Mouse (Mus musculus) heart, postnatal 0 days (tissue): ENCODE measurements at regions not wholly inside any gene's neighbourhood (a gene's known extent, or its start where the extent isn't known, plus 50 kb on each side); places are given as distances from the start of the nearest gene placed in this dataset.

Experiments used
- CTCF ChIP-seq: IDR thresholded peaks from 2 replicates; pipeline ENCODE4 v1.5.1; 2016; ENCODE audit warnings: antibody characterized with exemption, control low read depth, low read depth
- EP300 ChIP-seq: IDR thresholded peaks from 2 replicates; pipeline ENCODE4 v1.6.1; 2016; ENCODE audit warnings: antibody characterized with exemption, low read depth

- TF ChIP-seq CTCF (no peak), EP300 (no peak)
These were observed 131.6 kb downstream of the Dact1 start for GRCm38 (mm10) chr12:71441272-71441671.
